Mouse (Mus musculus): Measurements from ENCODE around the gene Wdtc1.

Gene Wdtc1

DNA sequence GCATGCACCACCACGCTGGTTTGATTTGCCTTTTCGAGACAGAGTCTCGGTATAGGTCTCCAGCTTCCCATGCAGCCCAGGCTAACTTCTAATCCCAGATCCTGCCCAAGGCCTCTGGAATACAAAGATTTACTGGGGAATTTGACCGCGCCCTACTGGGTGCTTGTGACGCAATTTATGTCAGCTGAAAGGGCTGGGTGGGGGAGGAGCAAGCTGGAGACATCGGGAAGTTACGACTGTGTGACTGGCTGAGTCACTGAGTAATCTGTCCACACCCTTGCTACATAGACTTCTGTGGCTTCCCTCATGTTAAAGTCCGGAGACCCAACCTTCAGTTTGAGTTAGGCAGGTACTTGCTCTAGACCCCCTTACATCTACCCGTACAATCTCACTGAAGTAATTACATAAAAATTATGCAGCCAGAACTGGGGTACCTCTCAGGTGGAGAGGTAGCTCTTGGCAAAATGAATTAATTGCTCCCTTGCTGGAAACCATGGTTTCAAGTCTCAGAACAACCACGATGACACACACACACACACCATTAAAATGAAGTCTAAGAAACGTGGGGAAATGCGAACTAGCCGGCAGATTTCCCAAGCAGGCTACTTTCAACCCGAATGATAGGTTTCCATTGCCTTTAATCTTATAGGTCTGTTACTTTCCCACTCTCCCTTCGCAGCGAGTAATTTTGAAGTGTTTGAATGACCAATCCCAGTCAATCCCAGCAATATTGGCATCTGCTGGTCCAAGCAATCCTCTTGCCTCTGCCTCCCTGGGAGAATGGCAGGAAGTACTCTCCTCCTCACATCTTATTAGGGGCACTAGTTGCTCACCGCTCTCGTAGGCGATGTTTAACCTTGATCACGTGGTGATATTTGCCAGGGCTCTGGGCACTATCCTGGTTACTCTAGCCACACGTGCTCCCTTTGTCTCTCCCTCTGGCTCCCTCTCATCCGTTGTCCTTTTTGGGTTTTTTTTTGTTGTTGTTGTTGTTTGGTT lies at the start of gene Wdtc1:
Gene Wdtc1, minus strand, starts transcription at position 115 of the 999 bp plus-strand sequence.
- DNase-seq, result no peak

GRCm38 (mm10) chr4:133402011-133402410 lies 48.7 kb upstream of the Wdtc1 start:
- DNase-seq, result no peak

- DNase-seq, result no peak
These were observed 46.8 kb upstream of the Wdtc1 start for GRCm38 (mm10) chr4:133400098-133400497.

- DNase-seq, result no peak
These were observed 46.2 kb upstream of the Wdtc1 start for GRCm38 (mm10) chr4:133399509-133399908.

GRCm38 (mm10) chr4:133398619-133399018 lies 45.3 kb upstream of the Wdtc1 start:
- no peak for DNase-seq

DNA sequence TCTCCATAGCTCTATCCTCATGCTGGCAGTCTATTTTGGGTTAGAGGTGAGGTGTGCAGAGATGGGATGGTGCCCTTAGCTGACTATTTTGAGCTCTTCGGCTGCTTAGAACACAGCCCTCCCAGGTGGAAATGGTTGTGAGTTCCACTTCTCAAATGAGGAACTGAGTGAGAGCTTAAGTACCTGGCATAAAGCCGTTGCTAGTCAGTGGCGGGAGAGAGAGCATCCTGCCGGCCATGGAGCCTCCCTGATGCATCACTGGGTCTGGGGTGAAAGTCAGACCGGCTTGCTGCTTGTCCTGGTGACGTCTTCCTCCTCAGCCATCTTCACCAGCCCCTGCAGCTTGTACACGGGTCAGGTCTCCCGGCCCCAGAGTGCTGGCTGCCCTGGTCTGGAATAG lies 44.7 kb upstream of the Wdtc1 start:
- no peak for DNase-seq

GRCm38 (mm10) chr4:133397299-133397698 lies 44.0 kb upstream of the Wdtc1 start:
- DNase-seq, result no peak

- DNase-seq, result no peak
These were observed 42.8 kb upstream of the Wdtc1 start for GRCm38 (mm10) chr4:133396079-133396478.

GRCm38 (mm10) chr4:133394981-133395573 lies 41.8 kb upstream of the Wdtc1 start:
- DNase-seq, result no peak

DNA sequence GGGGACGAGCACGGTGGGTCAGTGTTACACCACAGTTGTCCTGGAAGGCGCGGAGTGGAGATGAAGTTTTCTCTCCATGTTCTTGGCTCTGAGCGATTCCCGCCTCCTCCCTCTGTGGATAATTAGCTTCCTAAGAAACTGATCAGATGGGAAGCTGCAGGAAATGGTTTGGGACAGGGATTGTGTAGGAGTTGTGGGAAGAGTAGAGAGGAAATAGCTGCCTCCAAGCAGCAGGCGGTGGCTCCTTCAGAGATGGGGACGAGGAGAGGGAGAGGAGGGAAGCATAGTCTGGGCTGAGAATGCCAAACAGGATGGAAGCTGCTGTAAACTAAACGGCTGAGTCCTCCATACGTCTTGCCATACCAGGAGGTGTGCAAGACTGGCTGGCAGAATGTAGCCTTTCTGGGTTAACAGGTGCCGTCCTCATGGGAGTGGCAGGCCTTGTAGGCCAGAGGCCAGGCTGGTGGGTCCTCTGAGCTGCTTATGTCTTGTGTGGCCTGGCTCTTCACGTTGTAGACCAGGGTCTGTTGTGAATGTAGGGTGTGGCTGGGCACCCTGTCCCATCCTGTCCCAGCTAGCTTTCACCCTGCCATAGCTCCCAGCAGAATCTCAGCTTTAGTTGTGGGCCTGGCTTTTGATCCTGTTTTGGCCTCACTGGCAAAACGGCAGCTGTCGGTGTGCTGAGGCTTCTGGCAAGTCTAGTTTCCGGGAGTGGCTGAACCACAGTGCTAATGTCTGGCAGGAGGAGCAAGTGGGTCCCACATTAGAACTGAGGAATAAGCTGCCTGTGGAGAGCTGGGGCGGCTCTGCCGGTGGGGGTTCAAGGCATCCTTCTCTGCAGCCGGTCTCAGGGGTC lies 38.1 kb upstream of the Wdtc1 start:
- DNase-seq, result no peak

GRCm38 (mm10) chr4:133390585-133390984 lies 37.3 kb upstream of the Wdtc1 start:
- DNase-seq, result no peak

GRCm38 (mm10) chr4:133390042-133390441 lies 36.8 kb upstream of the Wdtc1 start:
- DNase-seq, result no peak

GRCm38 (mm10) chr4:133388781-133389552 lies 35.7 kb upstream of the Wdtc1 start:
- DNase-seq, result no peak

DNA sequence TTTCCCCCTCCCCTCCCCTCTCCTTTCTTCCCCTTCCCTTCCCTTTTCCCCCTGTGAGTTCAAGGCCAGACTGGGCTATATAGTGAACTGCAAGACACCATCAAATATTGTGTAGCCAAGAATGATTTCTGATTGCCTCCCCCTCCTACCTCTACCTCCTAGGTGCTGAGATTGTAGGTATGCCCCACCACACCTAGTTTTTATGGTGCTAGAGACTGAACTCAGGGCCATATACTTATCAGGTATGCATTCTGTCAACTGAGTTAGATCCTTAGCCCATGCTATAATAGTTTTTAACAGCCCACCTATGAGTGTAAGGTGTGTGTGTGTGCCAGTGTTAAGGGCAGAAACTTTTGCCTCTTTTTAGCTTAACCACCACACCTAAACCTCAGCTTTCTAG lies 33.8 kb upstream of the Wdtc1 start:
- DNase-seq, result no peak

GRCm38 (mm10) chr4:133386061-133386797 lies 32.9 kb upstream of the Wdtc1 start:
- DNase-seq, result no peak

DNA sequence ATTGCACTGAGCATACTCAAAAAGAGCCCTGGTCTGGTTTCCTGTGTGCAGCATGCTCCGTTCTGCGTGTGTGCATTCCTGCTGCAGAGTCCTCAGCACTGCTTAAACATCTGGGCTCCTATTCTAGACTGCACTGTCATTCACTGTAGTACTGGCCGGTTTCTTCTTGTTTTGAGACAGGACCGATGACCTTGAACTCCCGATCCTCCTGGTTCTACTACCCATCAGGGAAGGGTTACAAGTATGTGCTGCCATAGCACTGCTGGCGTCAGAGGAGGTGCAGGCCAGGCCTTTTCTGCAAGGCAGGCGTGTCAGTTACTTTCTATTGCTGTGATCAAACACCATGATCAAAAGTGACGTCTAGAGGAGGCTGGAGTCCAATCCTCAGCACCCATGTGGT lies 27.9 kb upstream of the Wdtc1 start:
- no peak for DNase-seq

DNA sequence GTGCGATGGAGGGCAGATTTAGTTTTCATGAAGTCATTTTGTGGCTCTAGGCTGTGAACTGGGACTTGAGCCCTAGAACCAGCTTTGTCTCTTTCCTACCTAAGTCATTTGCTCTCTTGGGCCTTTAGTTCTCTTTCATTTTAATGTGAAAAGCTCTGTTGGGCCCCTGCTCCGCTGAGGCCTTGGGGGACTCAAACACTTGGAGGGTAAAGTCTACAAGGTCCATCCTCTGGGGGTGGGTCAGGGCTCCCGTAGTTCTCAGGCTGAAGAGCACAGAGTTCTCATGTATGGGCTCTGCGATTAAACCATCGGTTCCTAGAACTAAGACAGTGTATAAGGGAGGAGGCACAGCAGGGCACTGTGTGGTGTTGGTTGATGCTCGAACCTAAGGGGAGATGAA lies 27.3 kb upstream of the Wdtc1 start:
- no peak for DNase-seq

- DNase-seq, result no peak
These were observed 26.6 kb upstream of the Wdtc1 start for GRCm38 (mm10) chr4:133379861-133380260.

GRCm38 (mm10) chr4:133379046-133379347 lies 25.7 kb upstream of the Wdtc1 start:
- DNase-seq, result no peak

- peak; percentile 51 to 72 for DNase-seq
These were observed 25.2 kb upstream of the Wdtc1 start for GRCm38 (mm10) chr4:133378236-133379045.

Measured in thymus, postnatal 36 days (tissue).